Mouse (Mus musculus) CH12.LX (cell line): ENCODE data around the gene Clba1.

Experiments used
- IRF4 ChIP-seq: IDR thresholded peaks from 2 replicates; pipeline ENCODE4 v1.6.1; 2014; ENCODE audit warnings: low read depth, mild to moderate bottlenecking, inconsistent platforms, low read length, improper control_type of control experiment
- TBP ChIP-seq: conservative IDR thresholded peaks from 2 replicates; pipeline ENCODE4 v1.6.1; 2011; ENCODE audit warnings: low read depth, low read length, improper control_type of control experiment

- no peak for TF ChIP-seq IRF4
- TF ChIP-seq TBP, result no peak
Measured at GRCm38 (mm10) chr12:112830570-112830969, 21.8 kb downstream of the Clba1 start.
